ENCODE assay signal across 8 mouse cellular contexts in the genomic region with DNA sequence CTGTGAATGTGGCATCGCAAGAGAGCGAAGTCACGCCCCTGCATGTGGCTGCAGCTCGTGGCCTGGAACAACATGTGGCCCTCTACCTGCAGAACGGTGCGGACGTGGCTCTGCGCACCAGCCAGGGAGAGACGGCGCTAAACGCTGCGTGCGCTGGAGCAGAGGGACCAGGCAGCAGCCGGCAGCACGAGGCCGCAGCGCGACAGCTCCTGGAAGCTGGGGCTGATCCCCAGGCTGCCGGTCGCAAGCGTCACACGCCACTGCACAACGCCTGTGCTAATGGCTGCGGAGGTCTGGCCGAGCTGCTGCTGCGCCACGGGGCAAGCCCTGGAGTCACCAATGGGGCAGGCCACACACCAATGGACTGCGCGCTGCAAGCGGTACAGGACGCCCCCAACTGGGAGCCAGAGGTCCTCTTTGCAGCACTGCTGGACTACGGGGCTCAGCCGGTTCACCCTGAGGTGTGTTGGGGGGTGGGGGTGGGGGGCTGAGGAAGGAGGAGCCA. TPM values are rescaled to one million over a fixed set of nuclear protein-coding genes. Genes with fewer than 3 reads are reported as not detected.
DNase-seq lines count a peak whose midpoint lies in the region; ATAC-seq and TF ChIP-seq lines count a peak whose summit lies in the region.

No protein-coding gene starts in this region.

- DNase-seq in kidney, adult 9 months = no peak
- peak; percentile 81 for DNase-seq in ZHBTc4 (ENCODE audit: low read depth, low spot score)
- DNase-seq in layer of hippocampus, postnatal 10 days (ENCODE audit: low spot score in 2 of 2) = no peak
- no peak for DNase-seq in frontal cortex, postnatal 10 days (ENCODE audit: low spot score in 2 of 2)

- H3K9ac ChIP-seq in kidney, embryonic 14.5 days (ENCODE audit: low read depth, low read length) = peak overlapping the region; percentile 50
- H3K9ac ChIP-seq in embryonic facial prominence, embryonic 15.5 days = peak overlapping the region; percentile 45
- peak overlapping the region; percentile 40; the same call in 1 of the 2 replicates for H3K9ac ChIP-seq in intestine, postnatal 0 days (ENCODE audit: low read depth, low read length)

- ATAC-seq in kidney, embryonic 14.5 days (ENCODE audit: low FRiP score, low TSS enrichment) = peak; percentile 90
- peak; percentile 77 for ATAC-seq in embryonic facial prominence, embryonic 15.5 days (ENCODE audit: insufficient number of reproducible peaks, low FRiP score, low TSS enrichment, low read depth)
- ATAC-seq in intestine, postnatal 0 days = peak; percentile 64
- ATAC-seq in megakaryocyte progenitor cell, adult 5-6 weeks (replicated peaks; ENCODE audit: poor library complexity) = peak; percentile 83

- H3K36me3 ChIP-seq in kidney, embryonic 14.5 days (ENCODE audit: control insufficient read depth, insufficient read depth, low read length) = no peaks in the 10 kb centered on the region
- H3K36me3 ChIP-seq in embryonic facial prominence, embryonic 15.5 days = no peaks in the 10 kb centered on the region
- no peaks in the 10 kb centered on the region for H3K36me3 ChIP-seq in intestine, postnatal 0 days (ENCODE audit: control insufficient read depth, insufficient read depth)

- H3K27ac ChIP-seq in kidney, embryonic 14.5 days (ENCODE audit: low read depth, low read length) = no peak overlapping the region
- H3K27ac ChIP-seq in embryonic facial prominence, embryonic 15.5 days (replicated peaks) = no peak overlapping the region
- no peak overlapping the region for H3K27ac ChIP-seq in intestine, postnatal 0 days (ENCODE audit: low read depth, low read length)

- H3K9me3 ChIP-seq in kidney, embryonic 14.5 days (ENCODE audit: control insufficient read depth, low read length) = no peaks in the 10 kb centered on the region
- H3K9me3 ChIP-seq in embryonic facial prominence, embryonic 15.5 days (replicated peaks) = no peaks in the 10 kb centered on the region
- no peaks in the 10 kb centered on the region for H3K9me3 ChIP-seq in intestine, postnatal 0 days (ENCODE audit: control insufficient read depth)

- no peaks in the 10 kb centered on the region for H3K27me3 ChIP-seq in kidney, embryonic 14.5 days (ENCODE audit: control insufficient read depth, insufficient read depth, low read length)
- H3K27me3 ChIP-seq in embryonic facial prominence, embryonic 15.5 days = peaks cover 10% of the 10 kb centered on the region; the same call in 1 of the 2 replicates
- no peaks in the 10 kb centered on the region for H3K27me3 ChIP-seq in intestine, postnatal 0 days (replicated peaks; ENCODE audit: control insufficient read depth, insufficient read depth, low read length)

- peaks cover 3% of the 10 kb centered on the region; the same call in 1 of the 2 replicates for H3K4me1 ChIP-seq in kidney, embryonic 14.5 days (ENCODE audit: control insufficient read depth, insufficient read depth, low read length)
- H3K4me1 ChIP-seq in embryonic facial prominence, embryonic 15.5 days = peaks cover 16% of the 10 kb centered on the region
- H3K4me1 ChIP-seq in intestine, postnatal 0 days (replicated peaks; ENCODE audit: control insufficient read depth, insufficient read depth, low read length) = peaks cover 3% of the 10 kb centered on the region; the same call in 1 of the 2 replicates

- TF ChIP-seq CTCF in intestine, postnatal 0 days (IDR thresholded peaks at IDR 0.05; ENCODE audit: low read depth) = peak; percentile 23; the same call in 1 of the 2 replicates

- under 1% methylated on average over 33 of the region's 33 CpGs for WGBS in kidney, embryonic 14.5 days
- under 1% methylated on average over 33 of the region's 33 CpGs for WGBS in embryonic facial prominence, embryonic 15.5 days
- 1% methylated on average over 33 of the region's 33 CpGs for WGBS in intestine, postnatal 0 days

- H3K4me2 ChIP-seq in kidney, embryonic 14.5 days (replicated peaks; ENCODE audit: low read depth, low read length) = peak overlapping the region; percentile 73
- H3K4me2 ChIP-seq in embryonic facial prominence, embryonic 15.5 days (replicated peaks) = peak overlapping the region; percentile 90
- H3K4me2 ChIP-seq in intestine, postnatal 0 days (replicated peaks; ENCODE audit: low read depth) = peak overlapping the region; percentile 63

- peak overlapping the region; percentile 36 for H3K4me3 ChIP-seq in kidney, embryonic 14.5 days (ENCODE audit: low read length)
- H3K4me3 ChIP-seq in embryonic facial prominence, embryonic 15.5 days (replicated peaks) = peak overlapping the region; percentile 44
- H3K4me3 ChIP-seq in intestine, postnatal 0 days (ENCODE audit: low read depth, low read length) = peak overlapping the region; percentile 25

RNA-seq across cellular contexts. Expression of gene Asb16, which starts 7.9 kb away (rescaled TPM):
- 0.09 TPM in 1 of 2 replicates, not detected in the other for polyA plus RNA-seq in kidney, embryonic 14.5 days (2014; fragmentation: Nextera tagmentation; extraction: Ambion mirVana)
- 0.12 and 0.26 TPM in 2 replicates for polyA plus RNA-seq in embryonic facial prominence, embryonic 15.5 days (2015; fragmentation: Nextera tagmentation; extraction: Ambion mirVana)
- polyA plus RNA-seq in intestine, postnatal 0 days (2015; fragmentation: Nextera tagmentation; extraction: Ambion mirVana) = 0.05 and 0.09 TPM in 2 replicates
- total RNA-seq in megakaryocyte progenitor cell, adult 5-6 weeks (2015) = 1.5 and 2.0 TPM in 2 replicates
- total RNA-seq in megakaryocyte progenitor cell, adult 5-6 weeks (2017) = 0.54 and 0.58 TPM in 2 replicates
- total RNA-seq in layer of hippocampus, postnatal 10 days (2021) = under 1 TPM; 0.64 to 0.76 TPM

RNA-seq across cellular contexts. Expression of gene Tmub2, which starts 8.3 kb away (rescaled TPM):
- 41.6 and 54.2 TPM in 2 replicates for polyA plus RNA-seq in kidney, embryonic 14.5 days (2014; fragmentation: Nextera tagmentation; extraction: Ambion mirVana)
- polyA plus RNA-seq in embryonic facial prominence, embryonic 15.5 days (2015; fragmentation: Nextera tagmentation; extraction: Ambion mirVana) = 58.3 and 59.5 TPM in 2 replicates
- polyA plus RNA-seq in intestine, postnatal 0 days (2015; fragmentation: Nextera tagmentation; extraction: Ambion mirVana) = 43.3 and 44.2 TPM in 2 replicates
- total RNA-seq in megakaryocyte progenitor cell, adult 5-6 weeks (2015) = 15.3 and 16.3 TPM in 2 replicates
- total RNA-seq in megakaryocyte progenitor cell, adult 5-6 weeks (2017) = 21.4 and 24.8 TPM in 2 replicates
- 10 to 100 TPM; 55.2 to 60.4 TPM for total RNA-seq in layer of hippocampus, postnatal 10 days (2021)

RNA-seq across cellular contexts. Expression of gene Atxn7l3, which starts 20.0 kb away (rescaled TPM):
- 15.2 and 18.6 TPM in 2 replicates for polyA plus RNA-seq in kidney, embryonic 14.5 days (2014; fragmentation: Nextera tagmentation; extraction: Ambion mirVana)
- polyA plus RNA-seq in embryonic facial prominence, embryonic 15.5 days (2015; fragmentation: Nextera tagmentation; extraction: Ambion mirVana) = 18.4 and 20.0 TPM in 2 replicates
- polyA plus RNA-seq in intestine, postnatal 0 days (2015; fragmentation: Nextera tagmentation; extraction: Ambion mirVana) = 8.6 and 10.5 TPM in 2 replicates
- 19.0 and 19.1 TPM in 2 replicates for total RNA-seq in megakaryocyte progenitor cell, adult 5-6 weeks (2015)
- 19.5 and 25.6 TPM in 2 replicates for total RNA-seq in megakaryocyte progenitor cell, adult 5-6 weeks (2017)
- total RNA-seq in layer of hippocampus, postnatal 10 days (2021) = 100 to 1,000 TPM; 146 to 150 TPM

RNA-seq across cellular contexts. Expression of gene BC030867, which starts 27.8 kb away (rescaled TPM):
- 18.2 and 22.9 TPM in 2 replicates for polyA plus RNA-seq in kidney, embryonic 14.5 days (2014; fragmentation: Nextera tagmentation; extraction: Ambion mirVana)
- polyA plus RNA-seq in embryonic facial prominence, embryonic 15.5 days (2015; fragmentation: Nextera tagmentation; extraction: Ambion mirVana) = 13.6 and 16.0 TPM in 2 replicates
- polyA plus RNA-seq in intestine, postnatal 0 days (2015; fragmentation: Nextera tagmentation; extraction: Ambion mirVana) = 2.7 and 3.4 TPM in 2 replicates
- 20.7 and 21.1 TPM in 2 replicates for total RNA-seq in megakaryocyte progenitor cell, adult 5-6 weeks (2015)
- total RNA-seq in megakaryocyte progenitor cell, adult 5-6 weeks (2017) = 5.9 and 6.7 TPM in 2 replicates
- 1 to 10 TPM in 1 of 2 experiments, under 1 TPM in 1; 0.94 to 1.0 TPM for total RNA-seq in layer of hippocampus, postnatal 10 days (2021)

RNA-seq across cellular contexts. Expression of gene Ubtf, which starts 43.1 kb away (rescaled TPM):
- polyA plus RNA-seq in kidney, embryonic 14.5 days (2014; fragmentation: Nextera tagmentation; extraction: Ambion mirVana) = 86.5 and 105 TPM in 2 replicates
- 86.6 and 87.3 TPM in 2 replicates for polyA plus RNA-seq in embryonic facial prominence, embryonic 15.5 days (2015; fragmentation: Nextera tagmentation; extraction: Ambion mirVana)
- 39.6 and 41.9 TPM in 2 replicates for polyA plus RNA-seq in intestine, postnatal 0 days (2015; fragmentation: Nextera tagmentation; extraction: Ambion mirVana)
- total RNA-seq in megakaryocyte progenitor cell, adult 5-6 weeks (2015) = 31.7 and 34.1 TPM in 2 replicates
- 131 and 155 TPM in 2 replicates for total RNA-seq in megakaryocyte progenitor cell, adult 5-6 weeks (2017)
- 100 to 1,000 TPM; 112 to 125 TPM for total RNA-seq in layer of hippocampus, postnatal 10 days (2021)
